Mouse (Mus musculus) liver, embryonic 13.5 days (tissue): ENCODE data around the gene Nudt16. TPM values are rescaled to one million over a fixed set of nuclear protein-coding genes. Genes with fewer than 3 reads are reported as not detected.

Experiments
- ATAC-seq: fragments of 200-750 bp; cut with Nextera tagmentation; 2 replicates; pipeline ENCODE4 v1.8.0; 2017; ENCODE audit warnings: low read depth, mild to moderate bottlenecking, moderate number of reproducible peaks, moderate library complexity
- DNase-seq: peaks from one replicate; pipeline ENCODE4 v3.0.0; 2022
- H3K27ac ChIP-seq: fragments of 300-500 bp; sonication (generic); 2 replicates; pipeline ENCODE4 v1.5.1; 2015; ENCODE audit warnings: moderate library complexity, mild to moderate bottlenecking, inconsistent platforms
- H3K27me3 ChIP-seq: fragments of 300-500 bp; sonication (generic); 2 replicates; pipeline ENCODE4 v1.6.1; 2015; ENCODE audit warnings: mild to moderate bottlenecking, inconsistent platforms
- H3K36me3 ChIP-seq: fragments of 300-500 bp; sonication (generic); 2 replicates; pipeline ENCODE4 v1.6.1; 2015; ENCODE audit warnings: mild to moderate bottlenecking, inconsistent platforms
- H3K4me1 ChIP-seq: fragments of 300-500 bp; sonication (generic); replicated peaks from 2 replicates; pipeline ENCODE4 v1.6.1; 2015; ENCODE audit warnings: inconsistent platforms
- H3K4me2 ChIP-seq: fragments of 300-500 bp; sonication (generic); 2 replicates; pipeline ENCODE4 v1.6.1; 2015; ENCODE audit warnings: inconsistent platforms, mild to moderate bottlenecking, moderate library complexity
- H3K4me3 ChIP-seq: fragments of 300-500 bp; sonication (generic); replicated peaks from 2 replicates; pipeline ENCODE4 v1.5.1; 2015; ENCODE audit warnings: mild to moderate bottlenecking, inconsistent platforms
- H3K9ac ChIP-seq: fragments of 300-500 bp; sonication (generic); 2 replicates; pipeline ENCODE4 v1.6.1; 2015; ENCODE audit warnings: mild to moderate bottlenecking, inconsistent platforms
- H3K9me3 ChIP-seq: fragments of 300-500 bp; sonication (generic); replicated peaks from 2 replicates; pipeline ENCODE4 v1.6.1; 2016; ENCODE audit warnings: inconsistent platforms
- WGBS: fragments of 180-500 bp; shearing (Covaris S2); methylation state at CpG from one replicate; pipeline ENCODE4 v1.1.7; 2015; ENCODE audit not compliant: insufficient replicate concordance; 5-methylcytosine and 5-hydroxymethylcytosine counted together
- polyA plus RNA-seq: library from polyadenylated mRNA; unstranded; fragments of >200 nt; fragmentation: Nextera tagmentation; extraction: Ambion mirVana; gene quantifications from 2 replicates; pipeline ENCODE4 v1.2.1, GENCODE M21; 2015

Nudt16 gene
- polyA plus RNA-seq, 1 experiment from 2014 or later = 6.9 TPM

- H3K9ac ChIP-seq = no peak overlapping the region
- no peak overlapping the region for H3K4me2 ChIP-seq
- H3K4me3 ChIP-seq = no peak overlapping the region
- 73% methylated on average over 3 of the region's 3 CpGs for WGBS
- ATAC-seq = no peak
- H3K27me3 ChIP-seq = no peaks in the 10 kb centered on the region
- no peak overlapping the region for H3K27ac ChIP-seq
- H3K36me3 ChIP-seq = peaks cover 16% of the 10 kb centered on the region
- no peaks in the 10 kb centered on the region for H3K4me1 ChIP-seq
- no peak for DNase-seq
- H3K9me3 ChIP-seq = no peaks in the 10 kb centered on the region
These were observed 51.4 kb downstream of the Nudt16 start for GRCm38 (mm10) chr9:105080246-105080645.

Other genes with a start within 250 kb of the Nudt16 start
- 83.2 and 92.0 TPM in 2 replicates for gene Mrpl3, start 78.6 kb downstream of the Nudt16 start, polyA plus RNA-seq
- gene 1700080E11Rik, start 13.3 kb upstream of the Nudt16 start, polyA plus RNA-seq = not detected in 2 replicates